Mouse (Mus musculus) urinary bladder, postnatal 36 days (tissue): ENCODE measurements at regions not wholly inside any gene's neighbourhood (a gene's known extent, or its start where the extent isn't known, plus 50 kb on each side); places are given as distances from the start of the nearest gene placed in this dataset.
A peak's percentile ranks its signal among the peaks of the same experiment; 100 is the strongest.

ENCODE experiments used
- DNase-seq, 2 experiments: peaks; one replicate each; pipeline ENCODE4 v3.0.0; 2022; ENCODE audit warnings: low spot score in 2 of 2, mixed read lengths in 1 of 2

GRCm38 (mm10) chrX:108608446-108608845, 56.2 kb downstream of the Gm379 start:
- DNase-seq = no peak

GRCm38 (mm10) chrX:108599906-108600468, 64.7 kb downstream of the Gm379 start:
- DNase-seq = no peak

GRCm38 (mm10) chrX:108561977-108562376, 102.7 kb downstream of the Gm379 start:
- DNase-seq = no peak

GRCm38 (mm10) chrX:108543149-108543548, 121.5 kb downstream of the Gm379 start:
- no peak for DNase-seq

- no peak for DNase-seq
Measured at GRCm38 (mm10) chrX:108541410-108541809, 123.3 kb downstream of the Gm379 start.

GRCm38 (mm10) chrX:108536995-108537394, 127.7 kb downstream of the Gm379 start:
- DNase-seq = peak in 1 of 2 experiments; percentile 0
